Comparison of ENCODE assay signal across 10 mouse cellular contexts in genomic region chr10:20348894-20349293, GRCm38 (mm10). TPM values are rescaled to one million over a fixed set of nuclear protein-coding genes. Genes with fewer than 3 reads are reported as not detected.
A peak's percentile ranks its signal among the peaks of the same experiment; 100 is the strongest.
DNase-seq lines count a peak whose midpoint lies in the region; ATAC-seq lines count a peak whose summit lies in the region.
"Had no signal": no experiment of that assay in that cellular context is flagged by ENCODE, and none has a peak within 500 bp of the region (broad histone marks: within the 10 kb centered on the region; RNA-seq: fewer than 3 reads in every experiment).

No protein-coding gene starts in this region.

- H3K27ac ChIP-seq in heart, embryonic 10.5 days, result no peak overlapping the region
- no peak overlapping the region for H3K27ac ChIP-seq in midbrain, embryonic 10.5 days (replicated peaks)
- H3K27ac ChIP-seq in midbrain, embryonic 15.5 days, result no peak overlapping the region
- H3K27ac ChIP-seq in limb, embryonic 10.5 days, result no peak overlapping the region
- H3K27ac ChIP-seq in stomach, embryonic 15.5 days, result no peak overlapping the region
- H3K27ac ChIP-seq: hindbrain, embryonic 12.5 days had no signal

- H3K36me3 ChIP-seq in heart, embryonic 10.5 days, result peaks cover 28% of the 10 kb centered on the region
- peaks cover 39% of the 10 kb centered on the region for H3K36me3 ChIP-seq in midbrain, embryonic 10.5 days
- peaks cover 16% of the 10 kb centered on the region for H3K36me3 ChIP-seq in midbrain, embryonic 15.5 days (replicated peaks)
- peaks cover 27% of the 10 kb centered on the region for H3K36me3 ChIP-seq in limb, embryonic 10.5 days
- H3K36me3 ChIP-seq in stomach, embryonic 15.5 days, result peaks cover 11% of the 10 kb centered on the region

- 0 out of 2 replicates have a peak overlapping the region, but pooled peaks have one; percentile 79 for H3K4me3 ChIP-seq in heart, embryonic 10.5 days
- peak overlapping the region; percentile 79; the same call in 1 of the 2 replicates for H3K4me3 ChIP-seq in midbrain, embryonic 10.5 days
- H3K4me3 ChIP-seq in midbrain, embryonic 15.5 days, result no peak overlapping the region
- H3K4me3 ChIP-seq in limb, embryonic 10.5 days, result 0 out of 2 replicates have a peak overlapping the region, but pooled peaks have one; percentile 84
- peak overlapping the region; percentile 76; the same call in 1 of the 2 replicates for H3K4me3 ChIP-seq in stomach, embryonic 15.5 days (replicated peaks)

- H3K4me1 ChIP-seq in heart, embryonic 10.5 days, result peaks cover 7% of the 10 kb centered on the region; the same call in 1 of the 2 replicates
- H3K4me1 ChIP-seq in midbrain, embryonic 10.5 days, result peaks cover 15% of the 10 kb centered on the region
- H3K4me1 ChIP-seq in midbrain, embryonic 15.5 days, result peaks cover 9% of the 10 kb centered on the region
- H3K4me1 ChIP-seq in limb, embryonic 10.5 days, result peaks cover 8% of the 10 kb centered on the region; the same call in 1 of the 2 replicates
- H3K4me1 ChIP-seq in stomach, embryonic 15.5 days, result no peaks in the 10 kb centered on the region

- no peak overlapping the region for H3K4me2 ChIP-seq in midbrain, embryonic 15.5 days
- H3K4me2 ChIP-seq in stomach, embryonic 15.5 days, result no peak overlapping the region

- H3K9me3 ChIP-seq in heart, embryonic 10.5 days, result no peaks in the 10 kb centered on the region
- H3K9me3 ChIP-seq in midbrain, embryonic 10.5 days (replicated peaks), result no peaks in the 10 kb centered on the region
- H3K9me3 ChIP-seq in midbrain, embryonic 15.5 days, result no peaks in the 10 kb centered on the region
- no peaks in the 10 kb centered on the region for H3K9me3 ChIP-seq in limb, embryonic 10.5 days (replicated peaks)
- no peaks in the 10 kb centered on the region for H3K9me3 ChIP-seq in stomach, embryonic 15.5 days
- H3K9me3 ChIP-seq: hindbrain, embryonic 12.5 days had no signal

- H3K27me3 ChIP-seq in heart, embryonic 10.5 days (ENCODE audit: insufficient read depth, poor library complexity, severe bottlenecking), result no peaks in the 10 kb centered on the region
- H3K27me3 ChIP-seq in midbrain, embryonic 10.5 days (ENCODE audit: low read depth, poor library complexity, severe bottlenecking), result no peaks in the 10 kb centered on the region
- H3K27me3 ChIP-seq in midbrain, embryonic 15.5 days (replicated peaks), result no peaks in the 10 kb centered on the region
- H3K27me3 ChIP-seq in limb, embryonic 10.5 days (ENCODE audit: low read depth, poor library complexity, severe bottlenecking), result no peaks in the 10 kb centered on the region
- H3K27me3 ChIP-seq in stomach, embryonic 15.5 days (replicated peaks), result no peaks in the 10 kb centered on the region
- H3K27me3 ChIP-seq: hindbrain, embryonic 12.5 days had no signal

- 93% methylated on average over 2 of the region's 2 CpGs for WGBS in heart, embryonic 10.5 days
- 94% methylated on average over 2 of the region's 2 CpGs for WGBS in midbrain, embryonic 10.5 days
- WGBS in midbrain, embryonic 15.5 days, result 96% methylated on average over 2 of the region's 2 CpGs
- WGBS in limb, embryonic 10.5 days, result 92% methylated on average over 2 of the region's 2 CpGs
- WGBS in stomach, embryonic 15.5 days, result 75% methylated on average over 2 of the region's 2 CpGs

- no peak overlapping the region for H3K9ac ChIP-seq in midbrain, embryonic 15.5 days
- H3K9ac ChIP-seq in stomach, embryonic 15.5 days, result no peak overlapping the region
- H3K9ac ChIP-seq: hindbrain, embryonic 12.5 days had no signal

- no peak for ATAC-seq in midbrain, embryonic 15.5 days (replicated peaks)
- ATAC-seq in stomach, embryonic 15.5 days (ENCODE audit: insufficient read depth, low FRiP score, low read depth), result no peak

- no peak for DNase-seq in heart, embryonic 10.5 days (ENCODE audit: low spot score)
- no peak for DNase-seq in heart, postnatal 36 days
- DNase-seq in midbrain, embryonic 10.5 days (ENCODE audit: low spot score), result no peak
- DNase-seq in limb, embryonic 10.5 days (ENCODE audit: low spot score), result no peak
- DNase-seq in urinary bladder, postnatal 14 days (ENCODE audit: low spot score), result no peak
- no peak for DNase-seq in gastrocnemius, postnatal 25 days
- DNase-seq: kidney, postnatal 4 days had no signal

- intact Hi-C loops in heart, postnatal 36 days (cut with DNase I), result loop anchor here (5.0 kb wide), 1 partner anchor 37 kb away; the partner anchor contains the start of gene Bclaf1

RNA-seq across cellular contexts. Expression of gene Mtfr2, which starts 1.3 kb away (rescaled TPM):
- polyA plus RNA-seq in heart, embryonic 10.5 days (2016; fragmentation: Nextera tagmentation; extraction: Ambion mirVana), result 2.4 and 2.8 TPM in 2 replicates
- under 1 TPM; 0.14 to 0.31 TPM for total RNA-seq in heart, postnatal 36 days (2021)
- polyA plus RNA-seq in midbrain, embryonic 10.5 days (2016; fragmentation: Nextera tagmentation; extraction: Ambion mirVana), result 2.8 and 2.9 TPM in 2 replicates
- 0.38 and 0.50 TPM in 2 replicates for polyA plus RNA-seq in midbrain, embryonic 15.5 days (2015; fragmentation: Nextera tagmentation; extraction: Ambion mirVana)
- polyA plus RNA-seq in limb, embryonic 10.5 days (2016; fragmentation: Nextera tagmentation; extraction: Ambion mirVana), result 2.3 and 2.4 TPM in 2 replicates
- polyA plus RNA-seq in stomach, embryonic 15.5 days (2015; fragmentation: Nextera tagmentation; extraction: Ambion mirVana), result 1.5 and 1.6 TPM in 2 replicates
- total RNA-seq in gastrocnemius, postnatal 25 days (2021), result not detected

RNA-seq across cellular contexts. Expression of gene Bclaf1, which starts 36.6 kb away (rescaled TPM):
- 105 and 116 TPM in 2 replicates for polyA plus RNA-seq in heart, embryonic 10.5 days (2016; fragmentation: Nextera tagmentation; extraction: Ambion mirVana)
- total RNA-seq in heart, postnatal 36 days (2021), result 10 to 100 TPM; 59.5 to 64.9 TPM
- polyA plus RNA-seq in midbrain, embryonic 10.5 days (2016; fragmentation: Nextera tagmentation; extraction: Ambion mirVana), result 154 and 165 TPM in 2 replicates
- polyA plus RNA-seq in midbrain, embryonic 15.5 days (2015; fragmentation: Nextera tagmentation; extraction: Ambion mirVana), result 121 and 122 TPM in 2 replicates
- polyA plus RNA-seq in limb, embryonic 10.5 days (2016; fragmentation: Nextera tagmentation; extraction: Ambion mirVana), result 153 and 174 TPM in 2 replicates
- polyA plus RNA-seq in stomach, embryonic 15.5 days (2015; fragmentation: Nextera tagmentation; extraction: Ambion mirVana), result 112 and 113 TPM in 2 replicates
- total RNA-seq in gastrocnemius, postnatal 25 days (2021), result 10 to 100 TPM; 38.3 to 39.3 TPM
